Mouse (Mus musculus) ES-E14 (cell line): ENCODE measurements around the gene Tmem39a.

Experiments used
- ZC3H11A ChIP-seq: IDR thresholded peaks from 2 replicates; pipeline ENCODE4 v1.6.1; 2012; ENCODE audit warnings: low read depth, mild to moderate bottlenecking, inconsistent platforms, low read length, borderline replicate concordance
- ZNF384 ChIP-seq: IDR thresholded peaks from 2 replicates; pipeline ENCODE4 v1.6.1; 2012; ENCODE audit warnings: low read depth, low read length, inconsistent platforms

GRCm38 (mm10) chr16:38587163-38587562 lies 28.7 kb downstream of the Tmem39a start:
- TF ChIP-seq ZNF384 (no peak), ZC3H11A (no peak)
